Mouse (Mus musculus): ENCODE measurements around the gene 4930452B06Rik.

DNA sequence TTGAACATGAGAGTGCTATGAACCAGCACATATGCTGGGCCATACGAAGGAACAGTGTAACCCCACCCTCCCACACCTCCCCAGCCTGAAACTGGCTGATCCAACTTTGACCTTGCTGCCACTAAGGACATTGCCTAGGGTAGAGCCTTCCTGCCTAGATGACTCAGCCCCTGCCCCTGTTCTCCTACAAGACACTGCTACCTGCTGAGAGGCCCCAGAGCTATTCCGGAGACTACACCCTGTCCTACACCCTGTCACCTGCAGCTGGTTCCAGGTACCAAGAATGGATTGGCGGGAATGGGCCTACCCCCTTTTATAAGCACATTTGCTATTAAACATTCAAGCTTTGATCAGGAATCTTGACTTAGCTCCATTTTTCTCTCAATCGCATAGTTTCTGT lies 13.9 kb upstream of the 4930452B06Rik start:
- no peak for TF ChIP-seq CTCF (IDR thresholded peaks at IDR 0.05; ENCODE audit: borderline replicate concordance, insufficient read depth, low read depth, low read length)
- no peak for TF ChIP-seq POLR2A (IDR thresholded peaks at IDR 0.05; ENCODE audit: borderline replicate concordance, insufficient read depth, low read length)

Measured in cerebellum, adult 2 months (tissue).